Mouse (Mus musculus): ENCODE measurements around the gene 4933405L10Rik.

The 4933405L10Rik gene

DNA sequence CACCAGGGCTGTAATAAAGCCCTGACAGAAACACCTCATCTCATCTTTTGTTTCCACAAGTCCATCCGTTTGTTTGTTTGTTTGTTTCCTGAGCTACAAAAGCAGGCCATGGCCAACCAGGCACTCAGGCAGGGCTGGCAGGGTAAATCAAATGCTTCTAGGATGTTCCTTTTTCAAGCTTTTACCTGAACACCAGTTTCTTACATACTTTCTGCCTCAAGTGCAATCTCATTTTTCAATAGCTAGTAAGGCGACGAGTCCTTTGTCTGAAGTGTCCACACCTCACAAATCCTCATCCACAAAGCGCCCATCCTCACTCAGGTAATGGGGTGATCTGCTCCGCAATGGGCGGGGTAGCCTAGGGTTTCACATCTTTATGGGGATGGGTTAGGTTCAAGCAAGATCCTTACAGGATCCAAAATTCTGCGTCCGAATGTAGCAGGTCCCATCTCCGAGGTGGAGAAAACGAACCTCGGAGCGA is 50.4 kb downstream of the 4933405L10Rik start:
- no peak for DNase-seq

DNA sequence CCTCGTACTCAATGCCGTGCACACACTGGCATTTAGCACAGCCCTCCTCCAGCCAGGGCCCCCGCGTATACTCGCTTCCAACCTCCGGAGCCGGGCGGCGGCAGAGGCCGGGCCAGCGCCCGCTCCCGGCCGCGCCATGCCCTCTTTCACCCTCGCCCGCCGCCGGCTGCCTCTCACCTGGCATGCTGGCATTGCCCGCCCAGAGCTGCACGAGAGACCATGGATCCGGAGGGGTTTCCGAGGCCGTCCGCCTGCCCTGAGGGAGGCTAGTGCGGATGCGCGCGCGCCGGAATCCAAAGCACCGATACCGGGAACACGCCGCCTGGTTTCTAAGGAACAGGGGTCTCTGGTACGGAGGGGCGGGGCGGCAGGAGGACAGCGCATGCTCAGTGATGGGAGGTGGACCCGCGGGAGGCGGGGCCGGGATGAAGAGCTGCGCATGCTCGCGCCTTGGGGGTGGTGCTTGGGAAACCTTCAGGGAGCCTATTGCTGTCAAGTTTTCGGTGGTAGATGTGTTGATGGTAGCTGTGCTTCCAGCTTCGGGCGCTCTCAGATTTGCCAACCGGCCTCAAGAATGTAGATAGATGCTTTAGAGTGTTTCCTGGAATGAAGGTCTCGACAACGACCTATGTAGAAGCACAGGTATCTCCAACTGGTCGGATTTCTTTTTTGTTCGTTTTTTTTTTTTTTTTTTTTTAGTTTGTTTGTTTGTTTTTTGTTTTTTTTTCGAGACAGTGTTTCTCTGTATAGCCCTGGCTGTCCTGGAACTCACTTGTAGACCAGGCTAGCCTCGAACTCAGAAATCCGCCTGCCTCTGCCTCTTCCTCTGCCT is 51.0 kb downstream of the 4933405L10Rik start, which contains the start of gene Gfod2:
Gene Gfod2 (minus strand): TSS at position 388 of the 832 bp plus-strand sequence.
- peak; percentile 99 for DNase-seq
